Mouse (Mus musculus) adrenal gland, postnatal 4 days (tissue): ENCODE data around the gene Gpat3. TPM values are rescaled to one million over a fixed set of nuclear protein-coding genes. Genes with fewer than 3 reads are reported as not detected.

Experiments used
- DNase-seq, 2 experiments: peaks; one replicate each; pipeline ENCODE4 v3.0.0; 2021 to 2022; ENCODE audit warnings: low spot score in 2 of 2, mixed read lengths in 2 of 2
- total RNA-seq, 2 experiments: library from RNA; stranded (reverse); gene quantifications; 2 replicates each; pipeline ENCODE4 v1.2.3; 2021

The Gpat3 gene
- total RNA-seq, 2 experiments from 2014 or later, result 6.8 to 7.3 TPM

DNA sequence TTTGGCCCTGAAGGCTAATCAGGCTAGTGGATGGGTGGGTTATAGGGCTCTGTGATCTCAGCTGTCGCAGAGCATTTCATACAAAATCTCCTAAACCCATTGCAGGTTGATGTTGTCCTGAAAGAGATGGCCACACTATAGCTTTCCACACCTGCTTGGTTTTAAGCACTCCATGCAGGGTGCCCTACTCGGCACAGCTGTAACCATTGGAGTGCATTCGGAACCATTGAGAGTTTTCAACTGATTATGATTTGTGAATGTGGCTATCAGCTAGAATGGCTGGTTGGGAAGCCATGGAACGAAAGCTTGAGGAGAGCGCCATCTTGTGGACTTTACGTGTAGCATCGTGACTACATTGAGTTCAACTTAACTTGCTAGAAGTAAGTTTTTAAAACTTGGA is 69.5 kb downstream of the Gpat3 start:
- peak in 1 of 2 experiments; percentile 23 for DNase-seq

GRCm38 (mm10) chr5:100915411-100915810 is 69.9 kb downstream of the Gpat3 start:
- no peak for DNase-seq

DNA sequence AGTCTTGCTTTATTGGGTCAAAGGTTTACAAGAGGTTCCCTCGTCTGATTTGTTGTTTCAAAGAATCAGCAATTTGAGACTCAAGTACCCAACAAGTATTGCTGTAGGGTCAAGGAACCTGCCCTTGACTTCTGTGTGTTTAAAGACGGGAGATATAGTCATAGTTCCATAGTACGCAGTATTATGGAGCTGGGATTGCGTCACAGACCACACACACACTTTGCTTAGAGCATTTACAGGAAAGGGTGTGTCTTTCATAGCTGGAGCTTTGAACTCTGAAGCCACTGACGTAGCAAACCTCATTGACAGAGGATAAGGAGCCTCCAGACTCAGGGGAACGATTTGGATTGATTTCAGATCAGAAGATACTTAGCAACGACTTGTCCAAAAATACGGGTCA is 70.9 kb downstream of the Gpat3 start:
- DNase-seq, result no peak

DNA sequence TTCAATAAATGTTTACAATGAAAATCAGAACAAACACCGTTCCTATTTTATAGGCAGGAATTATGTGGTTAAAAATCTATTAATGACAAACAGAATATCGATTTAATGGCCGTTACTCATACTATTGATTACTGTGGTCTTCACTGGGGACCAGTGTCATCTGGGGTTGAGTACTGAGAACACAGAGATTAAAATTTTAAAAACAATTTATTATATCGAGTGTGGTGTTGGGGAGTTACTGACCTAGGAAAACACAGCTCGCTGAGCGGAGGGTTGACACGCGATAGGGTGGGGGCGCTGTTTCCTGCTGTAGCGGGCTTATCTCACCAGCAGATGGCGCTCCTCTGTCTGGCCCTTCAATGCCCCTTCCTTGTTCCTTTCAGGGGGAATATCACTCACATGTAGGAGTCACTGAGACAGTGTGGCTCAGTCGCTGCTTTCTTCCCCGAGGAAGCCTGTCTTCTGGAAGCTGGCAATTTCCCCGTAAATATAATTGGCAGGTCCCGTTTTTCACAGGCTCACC is 71.8 kb downstream of the Gpat3 start:
- DNase-seq, result peak; percentile 16 to 42

- DNase-seq, result no peak
Measured at GRCm38 (mm10) chr5:100919069-100919468, 73.6 kb downstream of the Gpat3 start.

- DNase-seq, result no peak
Measured at GRCm38 (mm10) chr5:100929698-100930097, 84.2 kb downstream of the Gpat3 start.

GRCm38 (mm10) chr5:100943716-100944115 is 98.2 kb downstream of the Gpat3 start:
- no peak for DNase-seq

DNA sequence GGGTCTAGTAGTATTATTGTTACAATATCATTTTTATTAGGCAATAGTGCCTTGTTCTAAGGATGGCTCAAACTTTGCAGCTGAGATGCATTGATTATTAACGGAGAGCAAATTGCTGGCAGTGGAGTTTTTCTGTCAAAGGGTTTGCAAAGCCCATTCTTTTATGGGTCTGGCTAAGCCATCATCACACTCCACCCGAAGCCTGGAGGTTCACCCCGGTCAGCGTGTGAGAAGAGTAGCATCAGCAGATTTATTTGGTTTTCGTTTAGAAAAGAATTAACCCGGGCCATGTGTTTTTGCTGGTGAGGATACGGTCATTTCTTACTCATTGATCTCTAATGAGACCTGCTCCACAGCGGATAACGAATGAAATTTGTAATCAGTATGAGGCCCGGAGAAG is 99.8 kb downstream of the Gpat3 start:
- no peak for DNase-seq

Other genes with a start within 250 kb of the Gpat3 start
- 10 to 100 TPM; 56.4 to 57.1 TPM for gene Coq2, start 170.6 kb upstream of the Gpat3 start, total RNA-seq
- 1 to 10 TPM; 2.0 to 2.3 TPM for gene Hpse, start 126.0 kb upstream of the Gpat3 start, total RNA-seq
- gene Helq, start 47.1 kb upstream of the Gpat3 start, total RNA-seq, result 10 to 100 TPM; 16.0 to 16.1 TPM
- 100 to 1,000 TPM; 116 to 122 TPM for gene Mrps18c, start 47.1 kb upstream of the Gpat3 start, total RNA-seq
- gene Abraxas1, start 24.7 kb upstream of the Gpat3 start, total RNA-seq, result 10 to 100 TPM; 23.4 to 24.7 TPM